In genomic region chr5:64701780-64702231, GRCm38 (mm10) we compare ENCODE assay signal across 8 mouse cellular contexts.
A peak's percentile ranks its signal among the peaks of the same experiment; 100 is the strongest.
DNase-seq lines count a peak whose midpoint lies in the region; ATAC-seq and TF ChIP-seq lines count a peak whose summit lies in the region.

No protein-coding gene starts in this region.

- TF ChIP-seq CTCF in lung, adult 2 months (IDR thresholded peaks at IDR 0.05; ENCODE audit: insufficient read depth, low read length) = no peak

- H3K27ac ChIP-seq in hindbrain, embryonic 10.5 days = peak overlapping the region; percentile 91
- no peak overlapping the region for H3K27ac ChIP-seq in neural tube, embryonic 14.5 days (ENCODE audit: low read depth, low read length)

- peak overlapping the region; percentile 24; the same call in 1 of the 2 replicates for H3K4me3 ChIP-seq in hindbrain, embryonic 10.5 days
- H3K4me3 ChIP-seq in lung, adult 2 months (replicated peaks; ENCODE audit: extremely low read depth, low read depth, low read length) = peak overlapping the region; percentile 4
- no peak overlapping the region for H3K4me3 ChIP-seq in neural tube, embryonic 14.5 days (ENCODE audit: low read depth, low read length)

- no peak overlapping the region for H3K9ac ChIP-seq in neural tube, embryonic 14.5 days (replicated peaks; ENCODE audit: low read depth, low read length)

- no peaks in the 10 kb centered on the region for H3K9me3 ChIP-seq in hindbrain, embryonic 10.5 days
- H3K9me3 ChIP-seq in neural tube, embryonic 14.5 days (ENCODE audit: control insufficient read depth, low read length) = no peaks in the 10 kb centered on the region

- H3K4me1 ChIP-seq in hindbrain, embryonic 10.5 days (replicated peaks) = peaks cover 36% of the 10 kb centered on the region
- H3K4me1 ChIP-seq in lung, adult 2 months (ENCODE audit: control insufficient read depth, insufficient read depth, low read length) = peaks cover 21% of the 10 kb centered on the region
- no peaks in the 10 kb centered on the region; the same call in 1 of the 2 replicates for H3K4me1 ChIP-seq in neural tube, embryonic 14.5 days (ENCODE audit: control insufficient read depth, insufficient read depth, low read length)

- DNase-seq in T-cell, adult 2 months (ENCODE audit: low spot score) = peak; percentile 26
- DNase-seq in cerebellum, postnatal 25 days = peak; percentile 53 to 65
- peak; percentile 49 to 66 for DNase-seq in frontal cortex, postnatal 14 days (ENCODE audit: low spot score in 2 of 2)
- DNase-seq in hindbrain, embryonic 10.5 days (ENCODE audit: low spot score) = peak; percentile 40
- peak; percentile 61 for DNase-seq in layer of hippocampus, adult 9-10 months (ENCODE audit: low spot score)
- DNase-seq in lung, adult 2 months = peak; percentile 77

- 25% methylated on average over 7 of the region's 7 CpGs for WGBS in hindbrain, embryonic 10.5 days
- 3% methylated on average over 7 of the region's 7 CpGs for WGBS in lung, adult 2 months
- 17% methylated on average over 7 of the region's 7 CpGs for WGBS in neural tube, embryonic 14.5 days

- no peak overlapping the region for H3K4me2 ChIP-seq in neural tube, embryonic 14.5 days (ENCODE audit: low read depth, low read length)

- H3K36me3 ChIP-seq in hindbrain, embryonic 10.5 days = no peaks in the 10 kb centered on the region
- H3K36me3 ChIP-seq in neural tube, embryonic 14.5 days (ENCODE audit: control insufficient read depth, insufficient read depth, low read length) = no peaks in the 10 kb centered on the region

- H3K27me3 ChIP-seq in hindbrain, embryonic 10.5 days (ENCODE audit: insufficient read depth, poor library complexity, severe bottlenecking) = no peaks in the 10 kb centered on the region
- H3K27me3 ChIP-seq in neural tube, embryonic 14.5 days (ENCODE audit: control insufficient read depth, insufficient read depth, low read length) = no peaks in the 10 kb centered on the region

- peak; percentile 52; the same call in 1 of the 2 replicates for TF ChIP-seq POLR2A in lung, adult 2 months (IDR thresholded peaks at IDR 0.05; ENCODE audit: borderline replicate concordance, extremely low read depth, low read depth, low read length)

- peak; percentile 53; the same call in 1 of the 2 replicates for ATAC-seq in neural tube, embryonic 14.5 days (ENCODE audit: low read depth)
- no peak for ATAC-seq in activated CD4-positive, CD25-positive, alpha-beta regulatory T cell, adult 4 months

Comparison
In these comparisons a context has a peak if more than half of its experiments do, and no peak if none do; other contexts are left out.
1. DNase-seq: peak in every context shown above with its lines; median percentile 77 in lung, adult 2 months; 61 in layer of hippocampus, adult 9-10 months; 59 in cerebellum, postnatal 25 days; 58 in frontal cortex, postnatal 14 days; 40 in hindbrain, embryonic 10.5 days; 26 in T-cell, adult 2 months.